Mouse (Mus musculus): ENCODE results near the gene Klhl20. TPM values are rescaled to one million over a fixed set of nuclear protein-coding genes. Genes with fewer than 3 reads are reported as not detected.
"Not testable (repeated sequence)": the region's sequence is repeated elsewhere in the genome, so short reads cannot be mapped to it uniquely, and the experiment has no call there.

Gene Klhl20
- 1 to 10 TPM; 8.5 to 8.6 TPM for total RNA-seq (2021)
- long read RNA-seq, experiment 1, partial matches to known transcripts, result 0 of 2 reads
- long read RNA-seq, experiment 1, other reads (novel, unspliced or antisense), result 2 of 2 reads
- long read RNA-seq, experiment 2, full-length matches to known transcripts, result 4 of 5 reads
- long read RNA-seq, experiment 2, partial matches to known transcripts, result 1 of 5 reads
- long read RNA-seq, experiment 2, other reads (novel, unspliced or antisense), result 0 of 5 reads

DNA sequence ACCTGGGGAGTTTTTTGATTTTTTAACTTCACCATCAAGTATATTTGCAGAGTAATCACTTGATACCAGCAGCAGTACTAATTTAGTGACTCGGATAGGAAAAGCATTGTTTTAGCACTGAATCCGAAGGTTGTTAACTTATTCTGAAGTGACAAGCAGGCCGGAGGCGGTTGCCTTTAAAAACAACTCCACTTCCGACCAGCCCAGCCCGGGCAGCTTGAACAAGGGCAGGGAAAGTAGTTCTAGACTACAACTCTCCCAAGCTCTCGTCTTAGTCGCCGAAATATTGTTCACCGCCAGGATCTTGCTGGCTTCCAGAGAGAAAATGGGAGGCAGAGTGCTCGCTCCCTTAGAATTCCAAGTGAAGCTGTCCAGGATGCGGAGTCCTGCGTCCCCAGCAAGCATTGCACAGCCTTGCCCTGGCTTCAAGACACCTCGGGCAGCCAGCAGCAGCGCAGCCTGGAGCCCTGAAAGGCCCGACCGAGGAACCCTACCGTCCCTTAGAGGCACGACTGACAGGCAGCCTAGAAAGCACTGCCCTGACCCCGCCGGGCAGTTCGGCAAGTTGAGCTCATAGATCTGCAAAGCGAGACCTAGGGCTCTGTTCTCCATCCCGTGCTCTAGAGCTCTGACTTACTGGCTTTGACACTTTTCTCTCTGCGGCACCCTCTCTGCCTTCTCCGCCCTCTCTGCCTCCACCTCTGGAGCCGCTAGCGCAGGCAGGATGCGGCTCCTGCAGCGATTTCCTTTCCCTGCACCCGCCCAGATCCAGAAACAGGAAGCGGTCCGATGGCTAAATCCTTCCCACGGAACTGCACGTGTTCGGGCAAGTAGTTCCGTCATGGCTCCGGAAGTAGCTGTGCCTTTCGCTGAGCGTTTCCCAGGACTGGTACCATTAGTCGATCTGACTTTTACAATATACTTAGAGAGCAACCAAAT lies at the start of gene Klhl20:
Gene Klhl20, minus strand, starts transcription at position 786 of the 939 bp plus-strand sequence.
- peak; percentile 88 for DNase-seq

DNA sequence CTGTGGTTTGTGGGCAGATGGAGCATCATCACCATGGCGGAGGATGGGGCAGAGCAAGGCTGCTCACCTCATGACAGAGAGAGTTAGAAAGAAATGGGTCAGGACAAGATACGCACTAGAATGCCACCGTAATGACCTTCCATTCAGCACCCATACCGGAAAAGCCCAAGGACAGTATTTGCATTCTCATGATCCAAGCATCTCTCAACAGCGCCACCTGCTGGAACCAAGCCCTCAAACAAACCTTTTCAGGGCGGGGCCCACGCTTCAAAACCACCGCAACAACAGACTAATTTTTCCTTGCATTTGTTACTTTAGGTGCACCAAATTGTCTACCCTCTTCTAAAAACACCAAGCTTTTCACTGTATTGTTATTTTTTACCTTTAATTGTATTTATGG lies 49.4 kb upstream of the Klhl20 start:
- DNase-seq, result no peak

DNA sequence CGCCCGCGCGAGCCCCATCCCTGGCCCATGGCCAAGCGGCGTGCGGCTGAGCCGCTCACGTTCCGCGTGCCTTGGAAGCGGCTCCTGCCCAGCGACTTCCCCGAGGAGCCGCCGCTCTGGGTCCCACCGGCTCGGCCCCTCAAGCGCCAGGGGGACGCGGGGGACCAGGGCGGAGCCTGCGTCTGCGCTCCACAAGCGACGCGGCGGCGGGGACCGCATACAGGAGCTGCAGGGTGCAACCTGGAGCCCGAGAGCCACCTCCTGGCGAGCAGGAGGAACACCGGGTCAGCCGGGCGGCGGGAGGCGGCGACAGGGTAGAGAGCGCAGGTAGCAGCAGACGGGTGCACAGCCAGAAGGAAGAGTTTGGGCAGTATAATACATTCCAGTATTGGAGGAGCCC lies 39.3 kb upstream of the Klhl20 start:
- peak; percentile 48 for DNase-seq

DNA sequence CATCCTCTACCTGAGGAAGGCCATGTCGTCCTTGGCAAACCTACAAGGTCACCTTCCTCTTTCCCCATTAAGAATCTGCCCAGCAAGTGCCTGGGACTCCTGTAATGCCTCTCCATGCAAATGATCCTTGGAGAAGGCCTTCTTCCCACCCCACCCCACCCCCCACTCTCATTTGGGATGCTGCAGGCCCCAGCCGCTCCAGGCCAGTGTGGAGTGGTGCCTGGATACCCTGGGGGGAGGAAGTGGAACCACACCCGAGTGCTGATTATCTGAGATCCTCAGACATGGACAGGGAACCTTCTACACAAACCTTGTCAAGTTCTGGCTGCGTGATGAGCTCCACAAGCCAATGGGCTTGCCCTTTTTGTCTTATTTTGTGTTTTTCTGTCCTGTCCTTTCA lies 29.0 kb upstream of the Klhl20 start:
- no peak for DNase-seq

DNA sequence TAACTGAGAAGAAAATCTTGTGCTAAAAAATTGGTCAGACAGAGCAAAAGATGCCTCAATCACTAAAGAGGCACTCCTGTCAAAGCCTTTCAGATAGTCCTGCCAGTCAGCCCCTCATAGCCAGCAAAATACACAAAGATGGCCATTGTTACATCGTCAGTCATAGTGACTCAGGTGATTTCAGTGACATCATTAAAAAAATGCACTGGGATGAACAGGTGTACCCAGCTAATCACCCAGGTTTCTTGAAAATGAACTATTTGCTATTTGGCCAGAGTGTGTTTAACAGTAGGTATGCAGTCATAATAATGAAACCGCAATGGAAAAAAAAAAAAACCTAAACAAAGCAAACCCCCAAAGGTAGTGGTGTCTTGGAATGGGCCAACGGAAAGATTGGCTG lies 27.9 kb upstream of the Klhl20 start, which contains the start of gene Tex50:
Gene Tex50, minus strand, starts transcription at position 101 of the 400 bp plus-strand sequence.
- no peak for DNase-seq

DNA sequence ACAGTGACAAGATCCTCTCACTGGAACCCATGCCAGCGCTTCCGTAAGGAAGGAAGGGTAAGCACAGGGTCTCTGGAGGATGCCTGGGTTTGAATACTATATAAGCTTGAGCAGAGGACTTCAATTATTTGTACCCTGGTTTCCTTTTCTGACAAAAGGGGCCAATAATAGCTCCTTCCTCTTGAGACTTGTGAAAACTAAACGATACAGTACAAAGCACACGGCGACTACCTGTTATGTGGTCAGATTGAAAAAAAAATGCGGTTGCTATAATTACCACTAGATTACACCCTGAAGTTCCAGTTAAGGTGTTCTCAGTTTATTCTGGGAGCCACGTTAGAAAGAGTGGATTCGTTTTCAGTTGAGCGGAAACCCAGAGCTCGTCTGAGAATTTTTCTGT lies 25.2 kb upstream of the Klhl20 start:
- no peak for DNase-seq

DNA sequence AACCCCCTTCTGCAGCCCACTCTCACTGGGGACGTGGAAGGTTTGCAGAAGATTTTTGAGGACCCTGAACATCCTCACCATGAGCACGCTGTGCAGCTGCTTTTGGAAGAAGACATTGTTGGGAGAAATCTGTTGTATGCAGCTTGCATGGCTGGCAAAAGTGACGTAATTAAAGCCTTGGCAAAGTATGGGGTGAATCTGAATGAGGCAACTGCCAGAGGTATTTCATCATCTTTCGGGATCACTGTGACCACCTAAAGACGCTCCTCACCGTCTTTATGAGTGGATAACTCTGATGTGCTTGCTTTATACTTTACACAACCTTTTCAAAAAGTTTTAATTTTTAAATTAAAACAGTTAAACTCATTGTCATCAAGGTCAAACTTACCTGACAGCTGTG lies 19.8 kb upstream of the Klhl20 start:
- no peak for DNase-seq

DNA sequence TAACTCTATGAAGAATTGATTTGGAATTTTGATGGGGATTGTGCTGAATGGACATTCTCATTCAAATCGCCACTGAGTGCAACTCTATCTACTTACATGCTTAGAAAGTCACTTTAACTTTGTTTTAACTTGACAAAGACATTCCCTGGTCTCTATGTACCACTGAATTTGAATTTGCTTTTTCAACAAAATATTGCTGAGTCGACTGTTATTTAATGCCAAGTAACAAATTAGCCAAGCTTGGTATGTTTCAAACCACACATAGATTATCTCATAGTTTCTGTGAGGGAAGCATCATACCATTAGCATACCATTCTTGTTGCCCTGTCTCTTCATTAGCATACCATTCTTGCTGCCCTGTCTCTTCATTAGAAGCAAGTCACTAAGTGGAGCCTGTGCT lies 16.6 kb upstream of the Klhl20 start:
- no peak for DNase-seq

DNA sequence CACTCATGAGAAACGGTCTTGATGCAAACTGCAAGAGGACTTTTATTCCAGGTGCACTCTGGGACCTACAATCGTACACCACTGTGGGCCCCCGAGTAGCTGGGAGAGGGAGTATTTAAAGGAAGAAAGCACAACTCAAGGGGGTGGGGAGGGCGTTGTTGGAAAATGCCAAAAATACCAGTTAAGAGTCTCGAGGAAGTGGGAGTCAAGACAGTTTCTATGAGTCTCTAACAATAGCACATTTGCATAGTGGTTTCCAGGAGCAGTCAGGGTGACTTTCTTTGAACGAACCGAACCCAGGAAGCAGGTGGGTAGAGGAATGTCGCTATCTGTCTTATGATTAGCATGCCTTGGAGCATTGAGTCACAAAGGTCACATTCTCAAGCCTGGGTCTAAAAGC lies 14.3 kb upstream of the Klhl20 start:
- DNase-seq, result not testable (repeated sequence)

DNA sequence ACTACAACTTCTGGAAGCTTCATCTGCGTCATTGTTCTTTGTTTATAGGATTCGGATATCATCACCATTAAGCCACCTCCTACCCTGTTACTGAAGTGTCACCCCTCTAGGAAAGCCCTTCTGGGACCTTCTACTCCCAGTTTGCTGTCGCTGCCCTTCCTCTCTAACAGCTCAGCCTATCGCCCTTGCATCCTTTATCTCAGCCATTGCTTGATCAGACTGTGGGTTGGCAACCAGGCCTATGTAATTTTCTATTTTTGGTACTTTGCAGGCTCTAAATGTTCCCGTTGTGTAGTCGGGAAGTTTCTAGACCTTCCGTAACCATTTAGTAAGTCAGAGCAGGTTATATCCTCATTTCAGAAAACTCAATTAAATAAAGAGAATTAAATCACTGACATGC lies 11.9 kb upstream of the Klhl20 start:
- no peak for DNase-seq

DNA sequence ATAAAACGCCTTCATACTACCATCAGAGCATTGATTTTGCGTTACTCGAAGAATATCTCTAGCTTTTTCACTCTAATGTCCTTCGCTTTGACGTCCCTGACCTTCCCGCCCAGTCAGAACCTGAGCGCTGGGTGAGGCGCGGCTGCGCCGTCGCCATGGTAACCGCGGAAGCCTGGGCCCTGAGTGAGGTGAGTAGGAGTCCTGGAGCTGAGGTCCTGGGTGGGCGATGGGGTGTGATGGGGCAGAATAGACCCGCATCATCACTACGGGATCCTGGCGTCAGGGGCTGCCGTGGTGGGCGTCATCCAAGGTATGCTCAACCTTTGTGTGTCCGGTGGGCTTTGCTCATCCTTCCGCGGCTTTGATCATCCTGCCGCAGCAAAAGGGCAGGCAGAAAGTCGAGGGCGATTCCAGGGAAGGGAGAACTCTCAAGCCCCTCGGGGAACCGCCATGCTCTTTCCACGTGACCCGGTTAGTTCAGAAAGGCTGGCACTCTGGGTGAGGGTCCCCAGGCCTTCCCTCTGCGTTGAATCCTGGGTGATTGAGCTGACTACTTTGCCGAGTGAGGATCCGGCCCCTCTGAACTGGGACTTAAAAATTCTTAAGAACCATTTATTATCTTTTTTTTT lies 11.3 kb upstream of the Klhl20 start, which contains the start of gene Ankrd45:
Gene Ankrd45, plus strand, starts transcription at position 161 of the 629 bp plus-strand sequence.
- DNase-seq, result no peak

DNA sequence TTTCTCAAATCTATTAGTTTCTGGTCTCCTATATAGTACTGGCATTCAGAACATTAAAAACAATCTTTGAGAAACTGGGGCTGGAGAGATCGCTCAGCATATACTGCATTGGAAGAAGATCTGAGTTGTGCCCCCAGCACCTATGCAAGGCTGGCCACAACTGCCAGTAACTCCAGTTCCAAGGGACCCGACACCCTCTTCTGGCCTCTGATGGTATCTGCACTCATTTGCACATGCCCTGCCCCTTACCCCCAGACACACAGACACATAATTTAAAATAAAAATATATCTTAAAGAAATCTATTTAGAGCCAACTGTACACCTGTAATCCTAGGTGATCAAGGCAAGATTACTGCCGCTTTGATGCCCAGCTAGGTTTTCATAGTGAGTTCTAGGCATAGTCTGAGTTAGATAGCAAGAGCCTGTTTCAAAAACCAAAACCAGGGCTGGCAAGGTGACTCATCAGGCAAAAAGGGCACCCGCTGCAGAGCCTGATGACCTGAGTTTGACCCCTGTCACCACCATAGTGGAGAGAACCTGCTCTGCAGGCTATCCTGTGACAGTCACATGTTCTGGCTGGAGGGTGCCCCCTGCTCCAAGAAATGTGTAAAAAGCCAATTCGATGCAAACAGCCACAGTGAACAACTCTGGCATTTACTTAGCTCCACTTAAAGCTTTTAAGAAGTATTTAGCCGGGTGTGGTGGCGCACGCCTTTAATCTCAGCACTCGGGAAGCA lies 8.9 kb upstream of the Klhl20 start:
- DNase-seq, result no peak

DNA sequence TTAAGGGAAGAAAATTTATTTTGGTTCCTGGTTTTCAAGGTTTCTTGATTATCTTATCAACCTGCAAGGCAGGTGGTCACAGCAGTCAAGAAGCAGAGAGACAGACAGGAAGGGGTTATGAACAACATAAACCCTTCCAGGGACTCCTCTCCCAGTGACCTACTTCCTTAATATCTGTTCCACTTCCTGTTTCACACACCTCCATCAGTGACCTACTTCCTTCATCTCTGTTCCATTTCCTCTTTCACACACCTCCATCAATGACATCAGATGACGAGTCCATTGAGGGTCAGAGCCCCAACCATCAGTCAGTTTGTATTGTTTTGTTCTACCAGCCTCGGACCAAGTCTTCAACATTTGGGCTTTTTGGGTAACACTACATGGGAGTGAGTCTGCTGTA lies 8.2 kb upstream of the Klhl20 start:
- no peak for DNase-seq

DNA sequence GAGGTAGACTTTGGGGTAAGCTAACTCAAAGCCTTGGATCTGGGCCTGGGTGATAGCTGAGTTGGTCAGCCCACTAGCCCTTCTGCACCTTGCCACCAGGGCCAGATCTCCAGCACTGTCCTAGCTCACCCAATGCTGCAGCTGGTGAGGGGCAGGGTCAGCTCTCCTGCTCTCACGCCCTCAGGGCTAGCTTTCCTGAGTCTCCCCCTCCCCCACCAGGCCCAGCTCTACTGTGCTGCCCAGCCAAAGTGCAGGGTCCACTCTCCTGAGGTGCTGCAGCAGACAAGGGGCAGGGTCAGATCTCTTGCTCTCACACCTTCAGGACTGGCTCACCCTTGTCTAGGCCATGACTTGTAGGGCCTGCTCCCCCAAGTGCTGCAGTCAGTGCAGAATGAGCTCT lies 4.8 kb downstream of the Klhl20 start:
- no peak for DNase-seq

DNA sequence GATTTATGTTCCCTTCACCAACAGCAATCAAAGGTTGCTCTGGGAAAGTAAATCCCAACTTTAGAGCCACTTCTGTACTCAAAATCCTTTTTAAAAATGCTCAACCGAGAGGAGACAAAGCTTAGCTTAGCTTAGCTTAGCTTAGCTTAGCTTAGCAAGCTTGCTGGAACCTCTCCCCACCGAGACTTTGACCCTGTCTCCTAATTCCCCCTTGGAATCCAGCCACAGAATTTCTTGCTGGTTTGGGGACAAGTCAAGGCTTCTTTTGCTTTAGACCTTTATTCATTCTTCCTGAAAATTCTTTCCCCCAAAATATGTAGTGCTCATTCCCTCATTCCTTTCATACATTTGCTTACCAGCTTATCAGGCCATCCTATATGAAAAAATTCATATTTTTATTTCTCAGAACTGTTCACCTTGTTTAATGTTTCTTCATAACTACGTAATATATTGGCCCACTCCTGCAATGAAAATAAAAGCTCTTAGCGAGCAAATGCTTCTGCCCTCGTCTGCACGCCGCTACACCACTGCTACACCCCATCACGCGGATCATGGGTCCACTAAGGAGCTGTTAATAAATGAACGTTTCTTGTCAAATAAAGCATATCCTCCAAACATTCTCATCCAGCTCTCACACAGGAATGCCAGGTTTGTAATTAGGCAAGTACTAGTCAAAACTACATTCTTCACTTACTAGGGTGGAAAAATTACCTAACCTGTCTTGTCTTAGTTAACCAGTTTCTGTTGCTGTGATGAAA lies 8.5 kb downstream of the Klhl20 start:
- no peak for DNase-seq

DNA sequence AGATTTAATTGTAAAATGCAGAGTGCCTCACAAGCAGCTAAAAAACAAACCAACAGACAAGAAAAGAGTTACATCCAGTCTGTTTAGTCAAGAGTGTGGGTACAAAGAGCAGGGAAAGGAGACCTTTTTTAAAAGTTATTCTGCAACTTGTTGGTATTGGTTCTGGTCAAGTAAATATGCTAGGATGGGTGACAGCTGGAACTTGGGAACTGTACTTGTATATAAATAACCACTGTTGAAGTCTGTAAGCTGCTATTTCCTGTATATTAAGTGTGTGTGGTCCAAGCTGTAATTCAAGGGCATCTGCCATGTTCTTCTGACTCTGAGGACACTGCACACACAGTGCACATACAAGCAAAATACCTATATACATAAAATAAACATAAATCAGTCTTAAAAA lies 16.7 kb downstream of the Klhl20 start:
- DNase-seq, result no peak

DNA sequence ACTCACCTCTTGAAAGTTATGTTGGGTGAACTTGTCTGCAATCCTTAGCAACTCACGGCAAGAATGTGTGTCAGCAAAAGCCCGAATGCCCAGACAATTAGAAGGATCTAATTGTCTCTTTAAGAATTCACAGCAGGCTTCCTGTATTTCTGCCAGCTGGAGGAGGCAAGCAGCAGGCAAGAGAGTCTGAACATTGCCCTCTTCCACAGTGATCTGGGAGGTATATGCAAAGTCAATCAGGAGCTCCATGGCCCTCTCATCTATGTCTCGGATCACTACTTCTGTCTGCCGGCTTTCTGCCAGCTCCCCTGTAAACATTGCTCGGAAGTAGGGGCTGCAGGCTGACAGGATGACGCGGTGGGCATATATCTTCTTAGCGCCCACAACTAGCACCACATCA lies 22.1 kb downstream of the Klhl20 start:
- DNase-seq, result no peak

DNA sequence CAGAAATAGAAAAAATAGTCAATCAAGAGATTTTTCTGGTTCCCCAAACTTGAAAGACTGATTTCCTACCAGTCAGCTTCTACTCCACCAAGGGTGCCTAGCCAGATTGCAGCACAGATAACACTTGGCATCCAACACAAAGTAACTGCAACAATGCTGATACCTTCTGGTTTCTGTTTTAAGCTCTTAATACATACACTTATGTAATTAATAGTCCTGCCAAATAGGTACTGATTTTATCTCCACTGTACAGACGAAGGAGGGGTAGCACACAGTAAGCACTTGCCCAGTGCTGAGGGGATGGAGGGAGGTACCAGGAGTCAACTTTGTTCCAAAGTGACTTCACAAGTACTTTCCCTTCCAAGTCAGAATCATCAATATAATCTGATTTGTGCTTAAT lies 27.5 kb downstream of the Klhl20 start:
- DNase-seq, result no peak

DNA sequence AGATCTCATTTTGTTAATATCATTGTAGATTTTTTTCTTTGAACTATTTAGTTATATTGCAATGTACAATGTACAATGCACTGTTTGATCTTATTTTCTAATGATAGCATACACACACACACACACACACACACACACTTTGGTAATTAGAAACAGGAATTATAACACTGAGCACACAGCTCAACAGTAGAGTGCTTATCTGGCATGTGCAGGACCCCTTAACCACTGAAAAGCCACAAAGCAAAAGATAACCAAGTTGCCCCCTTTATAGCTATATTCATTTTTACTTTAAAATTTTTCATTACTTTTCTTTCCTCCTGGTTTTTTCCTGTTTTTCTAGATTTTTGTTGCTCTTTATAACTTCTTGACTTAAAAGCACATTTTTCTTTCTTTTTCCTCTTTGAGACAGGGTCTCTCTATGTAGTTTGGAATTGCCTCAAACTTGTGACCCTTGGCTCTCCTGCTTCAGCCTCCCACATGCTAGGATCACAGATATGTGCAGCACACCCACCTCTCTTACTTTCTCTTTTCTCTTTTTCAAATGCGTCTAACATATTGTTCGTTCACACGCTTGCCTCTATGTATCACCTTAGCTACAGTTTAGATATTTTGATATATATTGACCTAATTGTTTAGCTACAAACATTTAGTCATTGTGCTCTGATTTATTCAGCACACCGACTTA lies 31.4 kb downstream of the Klhl20 start:
- no peak for DNase-seq

DNA sequence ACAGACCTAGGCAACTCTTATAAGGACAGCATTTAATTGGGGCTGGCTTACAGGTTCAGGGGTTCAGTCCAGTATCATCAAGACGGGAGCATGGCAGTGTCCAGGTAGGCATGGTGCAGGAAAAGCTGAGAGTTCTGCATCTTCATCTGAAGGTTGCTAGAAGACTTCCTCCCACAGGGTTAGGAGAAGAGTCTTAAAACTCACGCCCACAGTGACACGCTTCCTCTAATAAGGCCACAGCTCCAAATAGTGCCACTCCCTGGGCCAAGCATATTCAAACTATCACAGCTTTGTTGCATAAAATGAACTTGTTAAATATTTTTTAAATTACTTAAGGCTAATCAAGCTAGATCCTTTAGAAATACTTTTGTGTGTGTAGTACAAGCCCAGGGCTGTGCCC lies 54.1 kb downstream of the Klhl20 start:
- DNase-seq, result no peak

DNA sequence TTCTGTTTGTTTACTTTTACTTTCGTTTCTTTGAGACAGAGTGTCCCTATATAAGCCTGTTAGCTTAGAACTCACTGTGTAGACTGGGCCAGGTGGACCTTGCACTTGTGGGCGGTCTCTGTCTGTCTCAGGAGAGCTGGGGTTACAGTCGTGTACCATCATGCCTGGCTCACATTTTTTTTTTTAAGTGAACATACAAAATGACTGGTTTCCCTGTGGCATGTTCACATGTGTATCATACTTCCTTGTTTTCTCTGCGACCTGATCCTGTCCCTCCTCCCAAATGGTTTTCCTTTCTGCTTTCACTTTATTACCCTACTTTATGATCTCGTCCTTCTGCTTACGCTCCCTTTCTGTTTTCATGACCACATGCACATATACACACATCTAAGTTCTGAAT lies 55.1 kb downstream of the Klhl20 start:
- no peak for DNase-seq

All from gastrocnemius, postnatal 25 days (tissue).